ENCODE assay signal across 10 mouse cellular contexts in the genomic region with DNA sequence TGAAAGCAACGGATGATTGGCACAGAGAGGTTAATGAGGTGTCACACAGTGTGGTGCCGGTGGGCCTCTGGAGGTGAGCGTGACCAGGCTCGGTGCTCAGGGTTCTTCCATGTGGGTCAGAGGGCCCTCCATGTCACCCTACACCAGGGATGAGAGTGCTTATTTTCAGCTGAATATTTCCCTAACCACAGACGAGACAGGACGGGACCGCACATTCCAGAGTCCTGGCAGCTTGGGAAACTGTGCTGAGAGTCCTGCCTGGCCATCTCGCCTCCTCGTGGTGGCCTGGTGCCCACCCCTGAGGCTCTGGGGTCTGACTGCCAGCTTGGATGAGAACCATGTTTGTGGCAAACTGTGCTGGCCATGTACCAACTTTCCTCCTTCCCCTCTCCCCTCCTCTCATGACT. TPM values are rescaled to one million over a fixed set of nuclear protein-coding genes. Genes with fewer than 3 reads are reported as not detected.
A peak's percentile ranks its signal among the peaks of the same experiment; 100 is the strongest.
DNase-seq lines count a peak whose midpoint lies in the region; ATAC-seq and TF ChIP-seq lines count a peak whose summit lies in the region.
"Had no signal": no experiment of that assay in that cellular context is flagged by ENCODE, and none has a peak within 500 bp of the region (broad histone marks: within the 10 kb centered on the region; RNA-seq: fewer than 3 reads in every experiment).

No protein-coding gene starts in this region.

- H3K4me3 ChIP-seq in heart, embryonic 13.5 days, result no peak overlapping the region
- no peak overlapping the region for H3K4me3 ChIP-seq in heart, adult 2 months
- no peak overlapping the region for H3K4me3 ChIP-seq in embryonic facial prominence, embryonic 10.5 days
- H3K4me3 ChIP-seq in limb, embryonic 12.5 days (replicated peaks), result no peak overlapping the region
- H3K4me3 ChIP-seq: neural tube, embryonic 15.5 days had no signal

- TF ChIP-seq POLR2A in heart, adult 2 months (IDR thresholded peaks at IDR 0.05; ENCODE audit: insufficient read depth, low read depth, low read length), result no peak

- peaks cover 53% of the 10 kb centered on the region for H3K27me3 ChIP-seq in heart, embryonic 13.5 days (replicated peaks)
- no peaks in the 10 kb centered on the region for H3K27me3 ChIP-seq in heart, adult 2 months (ENCODE audit: control insufficient read depth, insufficient read depth, low read length)
- 0 out of 2 replicates have a peak, but pooled peaks cover 6% of the 10 kb centered on the region for H3K27me3 ChIP-seq in embryonic facial prominence, embryonic 10.5 days (replicated peaks; ENCODE audit: low read depth, poor library complexity, severe bottlenecking)
- H3K27me3 ChIP-seq in limb, embryonic 12.5 days, result no peaks in the 10 kb centered on the region
- H3K27me3 ChIP-seq: neural tube, embryonic 15.5 days had no signal

- DNase-seq in heart, adult 2 months, result no peak
- peak; percentile 42 for DNase-seq in lung, postnatal 10 days
- no peak for DNase-seq in lung, postnatal 25 days (ENCODE audit: low spot score)
- DNase-seq in embryonic facial prominence, embryonic 10.5 days (ENCODE audit: low spot score), result no peak
- no peak for DNase-seq in embryo, embryonic 9.5 days (ENCODE audit: extremely low spot score)
- DNase-seq: adrenal gland, postnatal 36 days; thymus, postnatal 4 days had no signal

- H3K9me3 ChIP-seq in heart, embryonic 13.5 days, result no peaks in the 10 kb centered on the region
- H3K9me3 ChIP-seq in embryonic facial prominence, embryonic 10.5 days, result no peaks in the 10 kb centered on the region
- H3K9me3 ChIP-seq in limb, embryonic 12.5 days, result no peaks in the 10 kb centered on the region
- H3K9me3 ChIP-seq: neural tube, embryonic 15.5 days had no signal

- H3K9ac ChIP-seq in heart, embryonic 13.5 days, result no peak overlapping the region
- H3K9ac ChIP-seq in heart, adult 2 months (ENCODE audit: low read depth, low read length), result no peak overlapping the region
- no peak overlapping the region for H3K9ac ChIP-seq in limb, embryonic 12.5 days (replicated peaks)
- H3K9ac ChIP-seq: neural tube, embryonic 15.5 days had no signal

- H3K4me1 ChIP-seq in heart, embryonic 13.5 days, result peaks cover 23% of the 10 kb centered on the region
- H3K4me1 ChIP-seq in heart, adult 2 months (ENCODE audit: control insufficient read depth, insufficient read depth, low read length), result peaks cover 2% of the 10 kb centered on the region
- peaks cover 23% of the 10 kb centered on the region for H3K4me1 ChIP-seq in embryonic facial prominence, embryonic 10.5 days
- H3K4me1 ChIP-seq in limb, embryonic 12.5 days (replicated peaks), result peaks cover 8% of the 10 kb centered on the region
- H3K4me1 ChIP-seq: neural tube, embryonic 15.5 days had no signal

- intact Hi-C loops in heart, adult 2 months (cut with DNase I), result no loop called here

- H3K79me2 ChIP-seq in heart, adult 2 months (replicated peaks; ENCODE audit: control insufficient read depth, insufficient read depth, low read length), result no peaks in the 10 kb centered on the region

- no peaks in the 10 kb centered on the region for H3K36me3 ChIP-seq in heart, embryonic 13.5 days
- H3K36me3 ChIP-seq in heart, adult 2 months (ENCODE audit: control insufficient read depth, insufficient read depth, low read length), result no peaks in the 10 kb centered on the region
- no peaks in the 10 kb centered on the region for H3K36me3 ChIP-seq in embryonic facial prominence, embryonic 10.5 days (replicated peaks)
- no peaks in the 10 kb centered on the region for H3K36me3 ChIP-seq in limb, embryonic 12.5 days
- H3K36me3 ChIP-seq: neural tube, embryonic 15.5 days had no signal

- no peak for TF ChIP-seq EP300 in heart, adult 2 months (IDR thresholded peaks at IDR 0.05; ENCODE audit: insufficient read depth, low read depth, low read length)

- TF ChIP-seq CTCF in heart, adult 2 months (IDR thresholded peaks at IDR 0.05), result no peak

- ATAC-seq in heart, embryonic 13.5 days (ENCODE audit: extremely low read depth, insufficient number of reproducible peaks, low FRiP score, low TSS enrichment), result no peak
- ATAC-seq in limb, embryonic 12.5 days (ENCODE audit: insufficient number of reproducible peaks, insufficient read depth, low FRiP score, low TSS enrichment, low read depth), result 0 out of 2 replicates have a peak, but pooled peaks have one; percentile 33

- H3K27ac ChIP-seq in heart, embryonic 13.5 days (replicated peaks), result peak overlapping the region; percentile 57
- H3K27ac ChIP-seq in heart, adult 2 months, result no peak overlapping the region
- 0 out of 2 replicates have a peak overlapping the region, but pooled peaks have one; percentile 14 for H3K27ac ChIP-seq in embryonic facial prominence, embryonic 10.5 days (replicated peaks)
- no peak overlapping the region for H3K27ac ChIP-seq in limb, embryonic 12.5 days
- H3K27ac ChIP-seq: neural tube, embryonic 15.5 days had no signal

- no peak overlapping the region for H3K4me2 ChIP-seq in heart, embryonic 13.5 days
- no peak overlapping the region for H3K4me2 ChIP-seq in limb, embryonic 12.5 days
- H3K4me2 ChIP-seq: neural tube, embryonic 15.5 days had no signal

- 39% methylated on average over 9 of the region's 9 CpGs for WGBS in heart, embryonic 13.5 days
- 67% methylated on average over 9 of the region's 9 CpGs for WGBS in heart, adult 2 months
- WGBS in embryonic facial prominence, embryonic 10.5 days, result 73% methylated on average over 9 of the region's 9 CpGs
- 54% methylated on average over 9 of the region's 9 CpGs for WGBS in limb, embryonic 12.5 days

RNA-seq across cellular contexts. Expression of gene Slc6a6, which starts 36.5 kb away (rescaled TPM):
- polyA plus RNA-seq in heart, embryonic 13.5 days (2015; fragmentation: Nextera tagmentation; extraction: Ambion mirVana), result 59.4 and 60.0 TPM in 2 replicates
- total RNA-seq in heart, adult 2 months (2021), result 10 to 100 TPM; 56.4 to 96.9 TPM
- polyA plus RNA-seq in heart, adult 2 months (2012; rRNA removed), result 86.2 and 118 TPM in 2 replicates
- 55.5 and 59.2 TPM in 2 replicates for polyA plus RNA-seq in embryonic facial prominence, embryonic 10.5 days (2016; fragmentation: Nextera tagmentation; extraction: Ambion mirVana)
- polyA plus RNA-seq in limb, embryonic 12.5 days (2016; fragmentation: Nextera tagmentation; extraction: Ambion mirVana), result 45.4 and 47.1 TPM in 2 replicates

Comparison
In these comparisons a context has a peak if more than half of its experiments do, and no peak if none do; other contexts are left out.
1. H3K27ac ChIP-seq: peak in heart, embryonic 13.5 days (single experiment) and embryonic facial prominence, embryonic 10.5 days (single experiment); none in heart, adult 2 months (single experiment) and limb, embryonic 12.5 days (single experiment).